Mouse (Mus musculus) MEL (cell line): ENCODE data around the gene Gja5. TPM values are rescaled to one million over a fixed set of nuclear protein-coding genes. Genes with fewer than 3 reads are reported as not detected.

Experiments used
- polyA plus RNA-seq, 2 experiments: library from polyadenylated mRNA; stranded (reverse) in 1 of 2; unstranded in 1 of 2; fragments of >175 nt in 1 of 2; fragments of >200 nt in 1 of 2; gene quantifications; 2 replicates each; pipeline versions ENCODE4 v1.2.1 to v1.2.4; 2012; ENCODE audit warnings: low replicate concordance in 2 of 2, low read depth in 1 of 2; ENCODE audit not compliant: insufficient read length in 2 of 2, insufficient read depth in 1 of 2, missing spikeins in 1 of 2
- total RNA-seq: library from RNA; depleted of rRNA; stranded (reverse); fragments of 300-350 nt; gene quantifications from 2 replicates; pipeline ENCODE4 v1.2.3, GENCODE M21; 2012; rRNA removed

The Gja5 gene
- total and polyA plus RNA-seq, 3 experiments, result 0.03 to 0.08 TPM; not detected in 1

Other genes with a start within 250 kb of the Gja5 start
- gene Ankrd35, start 234.6 kb upstream of the Gja5 start, total RNA-seq, result 0.46 and 0.62 TPM in 2 replicates
- gene Ankrd35, start 234.6 kb upstream of the Gja5 start, polyA plus RNA-seq, result under 1 TPM in 1 of 2 experiments, not detected in 1; 0.77 TPM
- gene Pias3, start 208.3 kb upstream of the Gja5 start, total RNA-seq, result 5.9 and 6.0 TPM in 2 replicates
- 10 to 100 TPM in 1 of 2 experiments, not detected in 1; 26.8 TPM for gene Pias3, start 208.3 kb upstream of the Gja5 start, polyA plus RNA-seq
- gene Nudt17, start 196.1 kb upstream of the Gja5 start, total RNA-seq, result 2.4 and 2.7 TPM in 2 replicates
- 1 to 10 TPM in 1 of 2 experiments, not detected in 1; 6.5 TPM for gene Nudt17, start 196.1 kb upstream of the Gja5 start, polyA plus RNA-seq
- gene Polr3c, start 177.1 kb upstream of the Gja5 start, total RNA-seq, result 48.3 and 53.1 TPM in 2 replicates
- gene Polr3c, start 177.1 kb upstream of the Gja5 start, polyA plus RNA-seq, result 100 to 1,000 TPM; 122 to 224 TPM
- gene Rnf115, start 177.0 kb upstream of the Gja5 start, total RNA-seq, result 43.2 and 52.2 TPM in 2 replicates
- 10 to 100 TPM; 66.1 to 71.8 TPM for gene Rnf115, start 177.0 kb upstream of the Gja5 start, polyA plus RNA-seq
- gene Pdzk1, start 75.4 kb upstream of the Gja5 start, total RNA-seq, result 0.20 and 0.27 TPM in 2 replicates
- gene Pdzk1, start 75.4 kb upstream of the Gja5 start, polyA plus RNA-seq, result under 1 TPM in 1 of 2 experiments, not detected in 1; 0.18 TPM
- 0.04 TPM in 1 of 2 replicates, not detected in the other for gene Cd160, start 75.3 kb upstream of the Gja5 start, total RNA-seq
- gene Cd160, start 75.3 kb upstream of the Gja5 start, polyA plus RNA-seq, result under 1 TPM in 1 of 2 experiments, not detected in 1; 0.32 TPM
- gene Gpr89, start 653 bp downstream of the Gja5 start, total RNA-seq, result 56.7 and 69.9 TPM in 2 replicates
- gene Gpr89, start 653 bp downstream of the Gja5 start, polyA plus RNA-seq, result 10 to 100 TPM in 1 of 2 experiments, not detected in 1; 56.7 TPM
- gene Gja8, start 21.3 kb downstream of the Gja5 start, total RNA-seq, result 0.04 TPM in 1 of 2 replicates, not detected in the other
- gene Gja8, start 21.3 kb downstream of the Gja5 start, polyA plus RNA-seq, result under 1 TPM in 1 of 2 experiments, not detected in 1; 0.04 TPM